Mouse (Mus musculus) cerebellum, adult 2 months (tissue): ENCODE measurements at regions not wholly inside any gene's neighbourhood (a gene's known extent, or its start where the extent isn't known, plus 50 kb on each side); places are given as distances from the start of the nearest gene placed in this dataset.

Source experiments
- CTCF ChIP-seq: fragments of 200-500 bp; IDR thresholded peaks from 2 replicates; pipeline ENCODE4 v1.5.1; 2011; ENCODE audit warnings: low read depth, mild to moderate bottlenecking, control low read depth, low read length, moderate library complexity, borderline replicate concordance; ENCODE audit not compliant: insufficient read depth
- POLR2A ChIP-seq: fragments of 200-500 bp; IDR thresholded peaks from 2 replicates; pipeline ENCODE4 v1.6.1; 2011; ENCODE audit warnings: low read length, control low read depth, borderline replicate concordance; ENCODE audit not compliant: insufficient read depth

GRCm38 (mm10) chr3:37788366-37788765 is 64.1 kb upstream of the Gm5148 start:
- no peak for TF ChIP-seq CTCF
- no peak for TF ChIP-seq POLR2A
